Mouse (Mus musculus) ES-E14 (cell line): ENCODE data around the gene Nol3. TPM values are rescaled to one million over a fixed set of nuclear protein-coding genes. Genes with fewer than 3 reads are reported as not detected.

Experiments used
- DNase-seq: peaks from one replicate; pipeline ENCODE4 v3.0.0-alpha.2; 2013; ENCODE audit warnings: low read depth, low spot score
- H3K27ac ChIP-seq: 2 replicates; pipeline ENCODE4 v1.5.1; 2012; ENCODE audit warnings: low read depth, mild to moderate bottlenecking, low read length, moderate library complexity, mixed read lengths; ENCODE audit not compliant: poor library complexity, insufficient read depth, severe bottlenecking
- H3K36me3 ChIP-seq: 2 replicates; pipeline ENCODE4 v1.6.1; 2012; ENCODE audit warnings: mild to moderate bottlenecking, low read length, moderate library complexity, mixed read lengths; ENCODE audit not compliant: control insufficient read depth, poor library complexity, insufficient read depth, severe bottlenecking
- H3K4me1 ChIP-seq, 2 experiments: fragments of 150-350 bp in 1 of 2; sonication (generic) in 1 of 2; 2 replicates each; pipeline ENCODE4 v1.6.1; 2012; ENCODE audit warnings: low read length in 2 of 2, mild to moderate bottlenecking in 1 of 2, mixed read lengths in 1 of 2; ENCODE audit not compliant: control insufficient read depth in 2 of 2, insufficient read depth in 2 of 2, poor library complexity in 1 of 2
- H3K4me3 ChIP-seq, 2 experiments: fragments of 150-350 bp in 1 of 2; sonication (generic) in 1 of 2; 2 replicates each; pipeline ENCODE4 v1.5.1; 2012; ENCODE audit warnings: low read length in 2 of 2, low read depth in 1 of 2, mild to moderate bottlenecking in 1 of 2, mixed read lengths in 1 of 2; ENCODE audit not compliant: insufficient read depth in 1 of 2, poor library complexity in 1 of 2, severe bottlenecking in 1 of 2
- H3K9ac ChIP-seq: 2 replicates; pipeline ENCODE4 v1.6.1; 2012; ENCODE audit warnings: low read depth, mild to moderate bottlenecking, low read length, mixed read lengths; ENCODE audit not compliant: poor library complexity, insufficient read depth, severe bottlenecking
- H3K9me3 ChIP-seq: fragments of 150-350 bp; sonication (generic); 2 replicates; pipeline ENCODE4 v1.6.1; 2012; ENCODE audit warnings: low read depth, mild to moderate bottlenecking, low read length; ENCODE audit not compliant: control insufficient read depth, insufficient read depth
- CHD2 ChIP-seq: IDR thresholded peaks from 2 replicates; pipeline ENCODE4 v1.6.1; 2014; ENCODE audit warnings: mild to moderate bottlenecking, low read depth, low read length, inconsistent platforms
- HCFC1 ChIP-seq: IDR thresholded peaks from 2 replicates; pipeline ENCODE4 v1.6.1; 2012; ENCODE audit warnings: low read length, inconsistent platforms, borderline replicate concordance; ENCODE audit not compliant: insufficient read depth
- MAFK ChIP-seq: IDR thresholded peaks from 2 replicates; pipeline ENCODE4 v1.6.1; 2014; ENCODE audit warnings: mild to moderate bottlenecking, low read depth, low read length, inconsistent platforms; ENCODE audit not compliant: insufficient read depth
- ZC3H11A ChIP-seq: IDR thresholded peaks from 2 replicates; pipeline ENCODE4 v1.6.1; 2012; ENCODE audit warnings: low read depth, mild to moderate bottlenecking, inconsistent platforms, low read length, borderline replicate concordance
- ZNF384 ChIP-seq: IDR thresholded peaks from 2 replicates; pipeline ENCODE4 v1.6.1; 2012; ENCODE audit warnings: low read depth, low read length, inconsistent platforms
- in situ Hi-C, 2 experiments: fragments of 600-800 bp; cut with MboI; formaldehyde crosslinking; loops; one replicate each; pipeline ENCODE4 v1.15.1; 2025; ENCODE audit warnings: low sequenced_read_pairs in 2 of 2, inconsistent platforms in 1 of 2; ENCODE audit not compliant: unreplicated experiment in 2 of 2
- total RNA-seq: library from RNA; depleted of rRNA; stranded (reverse); fragments of 300-350 nt; gene quantifications from 2 replicates; pipeline ENCODE4 v1.2.3, GENCODE M21; 2012

The Nol3 gene
- total RNA-seq, 1 experiment, result 1.0 TPM

GRCm38 (mm10) chr8:105292471-105292870, 16.5 kb downstream of the Nol3 start:
- DNase-seq, result no peak
- in situ Hi-C loops, result no loop called here
- Histone ChIP-seq H3K9me3 (no peaks in the 10 kb centered on the region), H3K4me3 (peak overlapping the region in 1 of 2 experiments; percentile 52; a peak in 1 of 4 replicates), H3K27ac (no peak overlapping the region), H3K4me1 (peaks cover 2 to 36% of the 10 kb centered on the region in 2 experiments; a peak in 3 of 4 replicates), H3K9ac (no peak overlapping the region), H3K36me3 (no peaks in the 10 kb centered on the region; the same call in 1 of the 2 replicates)
- TF ChIP-seq ZC3H11A (no peak), CHD2 (no peak), ZNF384 (no peak)

- H3K27ac ChIP-seq, result no peak overlapping the region
- TF ChIP-seq HCFC1 (no peak), CHD2 (no peak), MAFK (no peak), ZC3H11A (no peak)
- peak overlapping the region; percentile 21 for H3K9ac ChIP-seq
- DNase-seq, result no peak
- peak overlapping the region; percentile 52 to 53; a peak in 3 of 4 replicates for H3K4me3 ChIP-seq
- in situ Hi-C loops, result no loop called here
- no peaks in the 10 kb centered on the region; the same call in 1 of the 2 replicates for H3K36me3 ChIP-seq
- H3K9me3 ChIP-seq, result no peaks in the 10 kb centered on the region
- peaks cover 2 to 37% of the 10 kb centered on the region in 2 experiments; a peak in 3 of 4 replicates for H3K4me1 ChIP-seq
Observed at GRCm38 (mm10) chr8:105293405-105293804, 17.5 kb downstream of the Nol3 start.

- H3K4me3 ChIP-seq, result peak overlapping the region in 1 of 2 experiments; percentile 57; a peak in 1 of 4 replicates
- no peak overlapping the region for H3K27ac ChIP-seq
- DNase-seq, result no peak
- in situ Hi-C loops, result no loop called here
- TF ChIP-seq ZC3H11A (no peak), CHD2 (no peak), ZNF384 (no peak), HCFC1 (no peak), MAFK (no peak)
- H3K9me3 ChIP-seq, result no peaks in the 10 kb centered on the region
- H3K4me1 ChIP-seq, result peaks cover 2 to 34% of the 10 kb centered on the region in 2 experiments; a peak in 3 of 4 replicates
- H3K36me3 ChIP-seq, result peaks cover 5% of the 10 kb centered on the region
- no peak overlapping the region for H3K9ac ChIP-seq
Observed at GRCm38 (mm10) chr8:105294776-105295175, 18.8 kb downstream of the Nol3 start.

DNA sequence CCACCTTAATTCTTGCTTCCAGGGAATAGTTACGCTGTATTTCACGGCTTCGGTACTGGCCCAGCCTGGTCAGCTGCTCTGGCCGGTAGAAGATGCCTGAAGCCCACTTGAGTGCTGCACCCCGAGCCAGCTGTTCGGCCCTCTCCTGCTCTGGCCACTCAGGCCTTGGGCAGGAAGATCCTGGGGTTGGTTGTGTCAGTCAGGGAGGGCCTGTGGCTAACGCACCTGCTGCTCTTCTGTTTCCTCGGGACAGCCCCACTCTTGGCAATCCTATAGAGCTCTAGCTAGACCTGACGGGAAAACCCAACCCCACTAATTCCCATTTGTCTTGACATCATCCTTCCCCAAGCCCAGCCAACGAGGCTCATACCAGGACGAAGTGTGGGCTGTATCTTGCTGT, 19.3 kb downstream of the Nol3 start:
- Histone ChIP-seq H3K4me3 (peak overlapping the region; percentile 36 to 57; a peak in 3 of 4 replicates), H3K36me3 (peaks cover 10% of the 10 kb centered on the region), H3K9ac (peak overlapping the region; percentile 18; the same call in 1 of the 2 replicates), H3K27ac (no peak overlapping the region), H3K4me1 (peaks cover 2 to 32% of the 10 kb centered on the region in 2 experiments; a peak in 3 of 4 replicates), H3K9me3 (no peaks in the 10 kb centered on the region)
- in situ Hi-C loops, result no loop called here
- TF ChIP-seq ZC3H11A, result no peak
- TF ChIP-seq HCFC1, result no peak
- no peak for TF ChIP-seq ZNF384
- TF ChIP-seq MAFK, result no peak
- no peak for TF ChIP-seq CHD2
- DNase-seq, result no peak
